In the genomic region with DNA sequence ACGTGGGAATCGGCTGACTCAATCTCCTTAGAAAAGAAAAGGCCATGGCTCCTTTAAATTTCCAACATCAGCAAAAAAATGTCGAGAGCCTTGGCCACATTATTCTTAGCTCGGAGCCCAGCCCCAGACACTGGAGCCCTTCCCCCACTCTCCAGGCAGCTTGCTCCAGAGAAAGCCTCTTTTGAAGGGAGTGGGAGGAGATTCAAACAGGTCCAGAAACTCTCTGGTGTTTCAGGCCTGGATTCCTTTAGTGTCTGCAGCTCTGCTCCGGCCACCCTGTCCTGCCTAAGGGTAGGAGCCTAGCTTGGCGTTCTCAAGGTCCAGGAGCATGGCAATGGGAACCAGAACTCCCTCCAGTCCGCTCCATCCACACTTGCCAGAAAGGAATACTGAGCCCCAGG, we compare ENCODE assay signal across 9 mouse cellular contexts. TPM values are rescaled to one million over a fixed set of nuclear protein-coding genes. Genes with fewer than 3 reads are reported as not detected.
DNase-seq lines count a peak whose midpoint lies in the region; ATAC-seq and TF ChIP-seq lines count a peak whose summit lies in the region.
"Had no signal": no experiment of that assay in that cellular context is flagged by ENCODE, and none has a peak within 500 bp of the region (broad histone marks: within the 10 kb centered on the region; RNA-seq: fewer than 3 reads in every experiment).

No protein-coding gene starts in this region.

- H3K27me3 ChIP-seq in ES-Bruce4 (ENCODE audit: control insufficient read depth, insufficient read depth, low read length, poor library complexity, severe bottlenecking): no peaks in the 10 kb centered on the region
- H3K27me3 ChIP-seq in hindbrain, embryonic 13.5 days: no peaks in the 10 kb centered on the region

- H3K4me2 ChIP-seq in hindbrain, embryonic 13.5 days: peak overlapping the region; percentile 36

- TF ChIP-seq CTCF in ES-Bruce4 (IDR thresholded peaks at IDR 0.05; ENCODE audit: low read depth, low read length): no peak
- no peak for TF ChIP-seq CTCF in cortical plate, adult 2 months (IDR thresholded peaks at IDR 0.05; ENCODE audit: extremely low read depth, insufficient read depth, low read length)

- peak; percentile 80 for DNase-seq in gastrocnemius, adult 18-20 months (ENCODE audit: low spot score)
- peak; percentile 59 to 68 for DNase-seq in layer of hippocampus, postnatal 36 days
- DNase-seq in lung, postnatal 10 days: peak; percentile 94
- peak; percentile 80 for DNase-seq in right cerebral cortex, postnatal 14 days

- peak overlapping the region; percentile 63 for H3K27ac ChIP-seq in ES-Bruce4 (ENCODE audit: insufficient read depth, low read length)
- peak overlapping the region; percentile 44; the same call in 1 of the 2 replicates for H3K27ac ChIP-seq in cortical plate, adult 2 months (ENCODE audit: insufficient read depth, low read length)
- H3K27ac ChIP-seq in hindbrain, embryonic 13.5 days: peak overlapping the region; percentile 85

- H3K9me3 ChIP-seq in ES-Bruce4 (replicated peaks; ENCODE audit: control insufficient read depth, insufficient read depth, low read length, poor library complexity, severe bottlenecking): no peaks in the 10 kb centered on the region
- no peaks in the 10 kb centered on the region for H3K9me3 ChIP-seq in hindbrain, embryonic 13.5 days
- H3K9me3 ChIP-seq: megakaryocyte, embryonic 14.5 days had no signal

- no peak overlapping the region; the same call in 1 of the 2 replicates for H3K4me3 ChIP-seq in ES-Bruce4 (ENCODE audit: low read depth, low read length)
- no peak overlapping the region for H3K4me3 ChIP-seq in cortical plate, adult 2 months (ENCODE audit: insufficient read depth, low read length)
- no peak overlapping the region for H3K4me3 ChIP-seq in hindbrain, embryonic 13.5 days
- H3K4me3 ChIP-seq: megakaryocyte, embryonic 14.5 days had no signal

- no peak for TF ChIP-seq EP300 in ES-Bruce4 (IDR thresholded peaks at IDR 0.05; ENCODE audit: insufficient read depth, low read depth, low read length)

- peaks cover 21% of the 10 kb centered on the region for H3K4me1 ChIP-seq in ES-Bruce4 (ENCODE audit: control insufficient read depth, insufficient read depth, low read length)
- H3K4me1 ChIP-seq in cortical plate, adult 2 months (ENCODE audit: control insufficient read depth, insufficient read depth, low read length): peaks cover 13% of the 10 kb centered on the region
- H3K4me1 ChIP-seq in hindbrain, embryonic 13.5 days (replicated peaks): peaks cover 70% of the 10 kb centered on the region

- H3K36me3 ChIP-seq in ES-Bruce4 (ENCODE audit: control insufficient read depth, insufficient read depth, low read length, poor library complexity, severe bottlenecking): no peaks in the 10 kb centered on the region
- no peaks in the 10 kb centered on the region for H3K36me3 ChIP-seq in hindbrain, embryonic 13.5 days

- ATAC-seq in hindbrain, embryonic 13.5 days (ENCODE audit: low FRiP score): no peak
- ATAC-seq in CD4-positive, CD25-positive, alpha-beta regulatory T cell, adult 4 months: no peak

- H3K9ac ChIP-seq in ES-Bruce4 (ENCODE audit: low read depth, poor library complexity, severe bottlenecking): peak overlapping the region; percentile 31
- H3K9ac ChIP-seq in hindbrain, embryonic 13.5 days: peak overlapping the region; percentile 55

- no peak for TF ChIP-seq POLR2A in ES-Bruce4 (IDR thresholded peaks at IDR 0.05; ENCODE audit: insufficient read depth, low read length)
- TF ChIP-seq POLR2A in cortical plate, adult 2 months (IDR thresholded peaks at IDR 0.05; ENCODE audit: extremely low read depth, insufficient read depth, low read length): 0 out of 2 replicates have a peak, but pooled peaks have one; percentile 31

- WGBS in hindbrain, embryonic 13.5 days: 5% methylated on average over 7 of the region's 7 CpGs

RNA-seq across cellular contexts. Expression of a gene that starts 2.7 kb away (rescaled TPM):
- polyA plus RNA-seq in ES-Bruce4 (2011; ENCODE audit: insufficient read depth, insufficient read length, low read depth, missing spikeins): 211 and 229 TPM in 2 replicates
- polyA plus RNA-seq in cortical plate, adult 2 months (2012; rRNA removed): 18.0 and 23.7 TPM in 2 replicates
- total RNA-seq in gastrocnemius, adult 18-20 months (2021): 10 to 100 TPM; 37.4 to 70.5 TPM
- polyA plus RNA-seq in hindbrain, embryonic 13.5 days (2015; fragmentation: Nextera tagmentation; extraction: Ambion mirVana): 394 and 407 TPM in 2 replicates
- total RNA-seq in layer of hippocampus, postnatal 36 days (2021): 10 to 100 TPM; 25.7 to 34.6 TPM
- polyA plus RNA-seq in CD4-positive, CD25-positive, alpha-beta regulatory T cell, adult 4 months (2017; shearing (Covaris generic)): under 1 TPM in 1 of 2 experiments, not detected in 1; 0.15 TPM

RNA-seq across cellular contexts. Expression of a gene that starts 25.5 kb away (rescaled TPM):
- 5.9 and 8.4 TPM in 2 replicates for polyA plus RNA-seq in ES-Bruce4 (2011; ENCODE audit: insufficient read depth, insufficient read length, low read depth, missing spikeins)
- polyA plus RNA-seq in cortical plate, adult 2 months (2012; rRNA removed): 31.0 and 33.8 TPM in 2 replicates
- 1 to 10 TPM; 6.2 to 8.8 TPM for total RNA-seq in gastrocnemius, adult 18-20 months (2021)
- 53.2 and 55.3 TPM in 2 replicates for polyA plus RNA-seq in hindbrain, embryonic 13.5 days (2015; fragmentation: Nextera tagmentation; extraction: Ambion mirVana)
- 10 to 100 TPM; 19.1 to 19.9 TPM for total RNA-seq in layer of hippocampus, postnatal 36 days (2021)
- 10 to 100 TPM; 13.6 to 21.0 TPM for polyA plus RNA-seq in CD4-positive, CD25-positive, alpha-beta regulatory T cell, adult 4 months (2017; shearing (Covaris generic))

Comparison
In these comparisons a context has a peak if more than half of its experiments do, and no peak if none do; other contexts are left out.
1. RNA of a gene that starts 2.7 kb away (polyA plus RNA-seq): 394 to 407 TPM in hindbrain, embryonic 13.5 days, 211 to 229 TPM in ES-Bruce4 and 18.0 to 23.7 TPM in cortical plate, adult 2 months; 0.15 TPM in CD4-positive, CD25-positive, alpha-beta regulatory T cell, adult 4 months; every median in the first group is over 10 times any median in the second.
2. Peak in every context shown above with its lines, with median percentiles within 50 percentile points of each other: H3K27ac ChIP-seq and DNase-seq.